13 mouse cellular contexts compared by ENCODE assay signal in the genomic region with DNA sequence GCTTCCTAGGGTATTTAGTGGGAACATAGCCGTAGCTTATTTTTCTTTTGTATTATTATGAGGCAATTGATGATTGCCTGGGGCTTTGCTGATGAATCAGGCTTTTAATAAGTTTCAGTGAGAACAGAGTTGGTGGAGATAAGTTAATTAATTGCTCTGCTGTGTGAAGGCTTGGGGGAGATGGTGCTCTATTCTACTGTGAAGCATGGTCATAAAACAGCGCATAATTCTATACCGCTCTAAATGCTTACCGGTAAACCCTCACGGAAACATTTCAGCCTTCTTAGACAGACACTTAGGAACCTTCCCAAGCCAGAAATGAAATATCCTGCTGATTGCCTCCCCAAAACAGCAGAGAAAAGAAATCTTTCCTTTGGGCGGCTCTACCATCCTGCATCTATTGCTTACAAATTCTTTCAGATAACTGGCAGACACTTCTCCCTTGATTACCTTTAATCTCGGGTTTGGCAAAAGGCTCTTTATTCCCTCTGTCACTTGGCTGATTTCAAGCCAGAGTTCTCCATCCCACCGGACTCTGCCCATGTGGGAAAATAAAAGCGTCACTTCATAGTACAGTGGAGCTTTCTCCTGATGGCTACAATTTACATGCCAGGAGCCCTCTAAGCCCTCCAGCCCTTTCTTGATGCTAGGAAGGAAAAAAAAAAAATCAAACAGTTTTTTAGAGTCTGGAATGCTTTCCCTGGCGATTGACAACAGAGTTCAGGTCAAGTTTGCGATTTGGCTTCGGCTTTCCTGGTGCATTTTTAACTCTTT. TPM values are rescaled to one million over a fixed set of nuclear protein-coding genes. Genes with fewer than 3 reads are reported as not detected.
DNase-seq lines count a peak whose midpoint lies in the region; ATAC-seq lines count a peak whose summit lies in the region.
"Had no signal": no experiment of that assay in that cellular context is flagged by ENCODE, and none has a peak within 500 bp of the region (broad histone marks: within the 10 kb centered on the region; RNA-seq: fewer than 3 reads in every experiment).

No protein-coding gene starts in this region.

- no peaks in the 10 kb centered on the region for H3K9me3 ChIP-seq in heart, embryonic 12.5 days (replicated peaks)
- H3K9me3 ChIP-seq in neural tube, embryonic 12.5 days, result no peaks in the 10 kb centered on the region
- H3K9me3 ChIP-seq in limb, embryonic 10.5 days (replicated peaks), result no peaks in the 10 kb centered on the region
- H3K9me3 ChIP-seq: liver, embryonic 15.5 days; megakaryocyte, embryonic 14.5 days had no signal

- no peaks in the 10 kb centered on the region for H3K27me3 ChIP-seq in heart, embryonic 12.5 days (replicated peaks)
- H3K27me3 ChIP-seq in neural tube, embryonic 12.5 days (replicated peaks), result no peaks in the 10 kb centered on the region
- peaks cover 3% of the 10 kb centered on the region for H3K27me3 ChIP-seq in limb, embryonic 10.5 days (ENCODE audit: low read depth, poor library complexity, severe bottlenecking)

- no peak overlapping the region for H3K9ac ChIP-seq in heart, embryonic 12.5 days
- H3K9ac ChIP-seq in neural tube, embryonic 12.5 days, result no peak overlapping the region
- H3K9ac ChIP-seq: liver, embryonic 15.5 days had no signal

- no peak overlapping the region for H3K27ac ChIP-seq in heart, embryonic 12.5 days (ENCODE audit: poor library complexity, severe bottlenecking)
- H3K27ac ChIP-seq in neural tube, embryonic 12.5 days, result no peak overlapping the region
- peak overlapping the region; percentile 68; the same call in 1 of the 2 replicates for H3K27ac ChIP-seq in limb, embryonic 10.5 days
- H3K27ac ChIP-seq: liver, embryonic 15.5 days had no signal

- H3K4me2 ChIP-seq in heart, embryonic 12.5 days, result 0 out of 2 replicates have a peak overlapping the region, but pooled peaks have one; percentile 5
- H3K4me2 ChIP-seq in neural tube, embryonic 12.5 days (replicated peaks), result peak overlapping the region; percentile 27; the same call in 1 of the 2 replicates
- H3K4me2 ChIP-seq: liver, embryonic 15.5 days had no signal

- H3K4me3 ChIP-seq in heart, embryonic 12.5 days, result no peak overlapping the region
- H3K4me3 ChIP-seq in neural tube, embryonic 12.5 days, result no peak overlapping the region
- H3K4me3 ChIP-seq in limb, embryonic 10.5 days, result no peak overlapping the region
- H3K4me3 ChIP-seq: liver, embryonic 15.5 days; megakaryocyte, embryonic 14.5 days had no signal

- WGBS in heart, embryonic 12.5 days, result 30% methylated on average over 12 of the region's 12 CpGs
- 31% methylated on average over 12 of the region's 12 CpGs for WGBS in neural tube, embryonic 12.5 days
- 29% methylated on average over 12 of the region's 12 CpGs for WGBS in limb, embryonic 10.5 days

- H3K4me1 ChIP-seq in heart, embryonic 12.5 days (replicated peaks), result peaks cover 16% of the 10 kb centered on the region
- H3K4me1 ChIP-seq in neural tube, embryonic 12.5 days, result peaks cover 8% of the 10 kb centered on the region; the same call in 1 of the 2 replicates
- H3K4me1 ChIP-seq in limb, embryonic 10.5 days, result peaks cover 46% of the 10 kb centered on the region
- H3K4me1 ChIP-seq: liver, embryonic 15.5 days; megakaryocyte, embryonic 14.5 days had no signal

- ATAC-seq in heart, embryonic 12.5 days (ENCODE audit: insufficient number of reproducible peaks, low FRiP score), result no peak
- ATAC-seq in neural tube, embryonic 12.5 days (ENCODE audit: low FRiP score, low read depth), result no peak
- ATAC-seq: intestine, postnatal 0 days had no signal

- no peak for DNase-seq in heart, adult 18-20 months
- no peak for DNase-seq in neural tube, embryonic 10.5 days (ENCODE audit: extremely low spot score, low spot score)
- DNase-seq in limb, embryonic 10.5 days (ENCODE audit: low spot score), result no peak
- no peak for DNase-seq in layer of hippocampus, adult 9-11 months
- no peak for DNase-seq in frontal cortex, adult 2 months (ENCODE audit: extremely low spot score in 1 of 2, low spot score in 1 of 2)
- DNase-seq in gastrocnemius, adult 18-20 months (ENCODE audit: low spot score), result no peak
- DNase-seq: cerebellum, adult 8-10 months; thymus, postnatal 4 days had no signal

- no peaks in the 10 kb centered on the region for H3K36me3 ChIP-seq in heart, embryonic 12.5 days
- H3K36me3 ChIP-seq in neural tube, embryonic 12.5 days, result no peaks in the 10 kb centered on the region
- no peaks in the 10 kb centered on the region for H3K36me3 ChIP-seq in limb, embryonic 10.5 days
- H3K36me3 ChIP-seq: liver, embryonic 15.5 days had no signal

RNA-seq across cellular contexts. Expression of a gene that starts 19.2 kb away (rescaled TPM):
- 34.9 and 40.1 TPM in 2 replicates for polyA plus RNA-seq in heart, embryonic 12.5 days (2016; fragmentation: Nextera tagmentation; extraction: Ambion mirVana)
- total RNA-seq in heart, adult 18-20 months (2021), result 1 to 10 TPM; 5.6 to 6.8 TPM
- polyA plus RNA-seq in neural tube, embryonic 12.5 days (2016; fragmentation: Nextera tagmentation; extraction: Ambion mirVana), result 13.0 and 14.7 TPM in 2 replicates
- 5.3 and 12.1 TPM in 2 replicates for polyA plus RNA-seq in limb, embryonic 10.5 days (2016; fragmentation: Nextera tagmentation; extraction: Ambion mirVana)
- 1.7 and 1.8 TPM in 2 replicates for polyA plus RNA-seq in frontal cortex, adult 2 months (2012; rRNA removed)
- 1 to 10 TPM; 3.5 to 7.0 TPM for total RNA-seq in gastrocnemius, adult 18-20 months (2021)
